Mouse (Mus musculus) limb, embryonic 13.5 days (tissue): Measurements from ENCODE around the gene Chd2. TPM values are rescaled to one million over a fixed set of nuclear protein-coding genes. Genes with fewer than 3 reads are reported as not detected.
A peak's percentile ranks its signal among the peaks of the same experiment; 100 is the strongest.
"Not testable (repeated sequence)": the region's sequence is repeated elsewhere in the genome, so short reads cannot be mapped to it uniquely, and the experiment has no call there.

Experiments used
- ATAC-seq: fragments of 200-750 bp; cut with Nextera tagmentation; 2 replicates; pipeline ENCODE4 v1.8.0; 2017; ENCODE audit warnings: low read depth, moderate number of reproducible peaks, moderate TSS enrichment; ENCODE audit not compliant: low FRiP score
- H3K27ac ChIP-seq: fragments of 300-500 bp; sonication (generic); 2 replicates; pipeline ENCODE4 v1.5.1; 2015; ENCODE audit warnings: inconsistent platforms, mild to moderate bottlenecking, moderate library complexity
- H3K27me3 ChIP-seq: fragments of 300-500 bp; sonication (generic); 2 replicates; pipeline ENCODE4 v1.6.1; 2015; ENCODE audit warnings: mild to moderate bottlenecking, inconsistent platforms
- H3K36me3 ChIP-seq: fragments of 300-500 bp; sonication (generic); 2 replicates; pipeline ENCODE4 v1.6.1; 2015; ENCODE audit warnings: inconsistent platforms, mild to moderate bottlenecking, moderate library complexity
- H3K4me1 ChIP-seq: fragments of 300-500 bp; sonication (generic); 2 replicates; pipeline ENCODE4 v1.6.1; 2015; ENCODE audit warnings: inconsistent platforms
- H3K4me2 ChIP-seq: fragments of 300-500 bp; sonication (generic); replicated peaks from 2 replicates; pipeline ENCODE4 v1.6.1; 2015; ENCODE audit warnings: inconsistent platforms, mild to moderate bottlenecking, moderate library complexity
- H3K4me3 ChIP-seq: fragments of 300-500 bp; sonication (generic); 2 replicates; pipeline ENCODE4 v1.5.1; 2015; ENCODE audit warnings: moderate library complexity, mild to moderate bottlenecking, inconsistent platforms
- H3K9ac ChIP-seq: fragments of 300-500 bp; sonication (generic); 2 replicates; pipeline ENCODE4 v1.6.1; 2015; ENCODE audit warnings: mild to moderate bottlenecking, inconsistent platforms
- H3K9me3 ChIP-seq: fragments of 300-500 bp; sonication (generic); 2 replicates; pipeline ENCODE4 v1.6.1; 2016; ENCODE audit warnings: inconsistent platforms
- WGBS: fragments of 180-500 bp; shearing (Covaris S2); methylation state at CpG from one replicate; pipeline ENCODE4 v1.1.7; 2015; 5-methylcytosine and 5-hydroxymethylcytosine counted together
- polyA plus RNA-seq: library from polyadenylated mRNA; unstranded; fragments of >200 nt; fragmentation: Nextera tagmentation; extraction: Ambion mirVana; gene quantifications from 2 replicates; pipeline ENCODE4 v1.2.1, GENCODE M21; 2015

Gene Chd2
- polyA plus RNA-seq, 1 experiment from 2014 or later: 66.3 TPM

DNA sequence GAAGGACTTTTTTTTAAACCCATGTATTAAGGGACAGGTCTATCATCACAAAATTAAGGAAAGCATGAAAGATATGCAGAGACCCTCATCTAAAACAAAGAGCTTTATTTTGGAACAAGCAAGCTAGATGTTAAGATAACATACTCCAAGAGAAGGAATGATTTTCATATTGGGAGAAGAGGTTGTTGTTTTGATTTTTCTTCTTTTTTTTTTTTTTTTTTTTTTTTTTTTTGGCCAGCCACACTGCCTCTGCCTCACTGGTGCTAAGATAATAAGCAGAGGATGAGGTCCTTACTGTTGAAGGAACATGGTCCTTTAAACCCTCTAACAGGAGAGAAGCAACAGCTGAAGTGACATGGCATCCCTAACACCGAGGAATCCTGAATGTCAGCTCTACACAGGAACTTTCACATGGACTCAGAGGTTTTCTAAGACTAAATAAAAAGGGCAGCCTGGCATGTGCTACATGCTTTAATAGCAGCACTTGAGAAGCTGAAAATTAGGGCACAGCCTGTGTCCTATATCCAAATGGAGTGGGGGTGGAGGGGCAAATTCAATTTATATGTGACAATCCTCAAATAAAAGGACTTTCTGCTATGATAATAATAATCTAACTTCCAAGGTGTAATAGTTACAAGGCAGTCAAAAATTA, 17.9 kb downstream of the Chd2 start:
- no peak for ATAC-seq
- 76% methylated on average over 1 of the region's 1 CpGs for WGBS
- no peak overlapping the region for H3K9ac ChIP-seq

GRCm38 (mm10) chr7:73523183-73523582, 18.4 kb downstream of the Chd2 start:
- Histone ChIP-seq H3K9ac (no peak overlapping the region), H3K4me1 (peaks cover 15% of the 10 kb centered on the region), H3K27ac (no peak overlapping the region), H3K4me3 (no peak overlapping the region), H3K27me3 (no peaks in the 10 kb centered on the region), H3K36me3 (peaks cover 38% of the 10 kb centered on the region), H3K4me2 (no peak overlapping the region), H3K9me3 (no peaks in the 10 kb centered on the region)
- no peak for ATAC-seq
- 83% methylated on average over 6 of the region's 6 CpGs for WGBS

More for the DNA sequence above, 17.9 kb downstream of the Chd2 start:
- Histone ChIP-seq H3K4me3 (no peak overlapping the region), H3K27ac (no peak overlapping the region), H3K4me2 (no peak overlapping the region), H3K36me3 (peaks cover 39% of the 10 kb centered on the region), H3K9me3 (no peaks in the 10 kb centered on the region), H3K4me1 (peaks cover 15% of the 10 kb centered on the region), H3K27me3 (no peaks in the 10 kb centered on the region)

DNA sequence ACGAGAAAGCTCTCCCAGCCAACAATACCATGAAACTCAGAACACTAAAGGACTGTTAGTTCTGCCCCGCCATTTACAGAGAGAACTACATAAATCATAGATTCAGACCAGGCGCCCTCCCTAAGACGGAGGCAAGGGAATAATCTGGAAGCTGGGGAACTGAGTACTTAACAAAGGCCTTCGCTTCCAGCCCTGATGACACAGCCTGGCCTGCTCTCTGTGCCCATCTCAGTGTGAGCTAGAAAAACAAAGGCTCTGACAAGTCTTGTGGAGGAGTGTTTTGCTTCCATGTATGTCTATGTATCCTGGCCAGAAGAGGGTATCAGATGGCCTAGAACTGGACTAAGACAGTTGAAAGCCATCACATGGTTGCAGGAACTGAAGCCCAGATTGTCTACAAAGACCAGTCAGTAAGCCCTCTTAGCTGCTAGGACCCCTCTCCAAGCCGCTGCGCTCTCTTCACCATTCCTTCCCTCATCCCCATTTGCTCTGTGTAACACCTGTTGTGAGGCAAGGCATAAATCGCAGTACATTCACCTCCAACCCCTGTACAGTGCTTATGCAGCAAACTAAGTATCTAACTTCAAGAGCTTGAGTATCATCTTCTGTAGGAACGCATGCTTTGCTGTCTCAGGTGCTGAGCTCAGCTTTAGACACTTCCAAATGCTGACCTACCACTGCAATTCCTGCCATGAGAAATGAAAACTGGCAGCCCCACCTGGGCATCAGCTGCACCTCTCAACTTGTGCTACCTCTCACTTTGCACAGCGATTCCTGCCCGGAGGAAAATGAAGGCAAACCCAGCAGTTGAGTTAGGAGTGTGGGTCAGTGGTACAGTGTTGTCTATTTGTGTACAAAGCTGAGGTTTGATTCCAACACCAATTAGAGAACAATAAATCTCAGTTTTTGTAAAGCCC, 20.1 kb downstream of the Chd2 start:
- no peaks in the 10 kb centered on the region for H3K27me3 ChIP-seq
- no peak overlapping the region for H3K4me2 ChIP-seq
- H3K4me1 ChIP-seq: peaks cover 15% of the 10 kb centered on the region
- 86% methylated on average over 11 of the region's 11 CpGs for WGBS
- ATAC-seq: no peak
- H3K27ac ChIP-seq: peak overlapping the region; percentile 65; the same call in 1 of the 2 replicates
- H3K9me3 ChIP-seq: no peaks in the 10 kb centered on the region
- H3K4me3 ChIP-seq: no peak overlapping the region
- no peak overlapping the region for H3K9ac ChIP-seq
- peaks cover 50% of the 10 kb centered on the region for H3K36me3 ChIP-seq

DNA sequence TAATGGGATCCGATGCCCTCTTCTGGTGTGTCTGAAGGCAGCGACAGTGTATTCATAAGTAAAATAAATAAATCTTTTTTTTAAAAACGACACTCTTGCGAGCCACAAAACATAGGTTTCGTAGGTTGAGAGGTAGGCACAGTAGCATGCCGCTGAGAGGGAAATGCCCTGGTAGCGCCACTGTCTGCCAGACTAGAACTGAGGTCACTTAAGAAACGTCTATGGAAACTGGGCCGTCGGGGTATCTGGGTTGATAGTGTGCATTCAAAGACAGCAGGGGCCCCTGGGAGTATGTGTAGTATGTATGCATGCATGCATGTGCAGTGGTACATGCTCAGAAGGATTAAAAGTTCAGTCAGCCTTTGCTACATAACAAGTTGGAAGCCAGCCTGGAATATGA, 21.4 kb downstream of the Chd2 start:
- no peak overlapping the region for H3K9ac ChIP-seq
- no peak overlapping the region for H3K27ac ChIP-seq
- peaks cover 15% of the 10 kb centered on the region for H3K4me1 ChIP-seq
- no peak overlapping the region for H3K4me2 ChIP-seq
- peaks cover 63% of the 10 kb centered on the region for H3K36me3 ChIP-seq
- no peak for ATAC-seq
- no peaks in the 10 kb centered on the region for H3K9me3 ChIP-seq
- H3K27me3 ChIP-seq: no peaks in the 10 kb centered on the region
- WGBS: 91% methylated on average over 10 of the region's 10 CpGs
- no peak overlapping the region for H3K4me3 ChIP-seq

GRCm38 (mm10) chr7:73519060-73519796, 22.4 kb downstream of the Chd2 start:
- Histone ChIP-seq H3K9ac (no peak overlapping the region), H3K4me1 (peaks cover 8% of the 10 kb centered on the region), H3K27me3 (no peaks in the 10 kb centered on the region), H3K4me2 (no peak overlapping the region), H3K27ac (no peak overlapping the region), H3K4me3 (no peak overlapping the region), H3K9me3 (no peaks in the 10 kb centered on the region), H3K36me3 (peaks cover 68% of the 10 kb centered on the region)
- WGBS: 92% methylated on average over 16 of the region's 16 CpGs
- no peak for ATAC-seq

- ATAC-seq, H3K9me3 ChIP-seq, H3K4me3 ChIP-seq, H3K9ac ChIP-seq, H3K4me2 ChIP-seq, H3K4me1 ChIP-seq, H3K27ac ChIP-seq, H3K27me3 ChIP-seq: not testable (repeated sequence)
- peaks cover 74% of the 10 kb centered on the region for H3K36me3 ChIP-seq
- WGBS: 88% methylated on average over 6 of the region's 6 CpGs
Observed at GRCm38 (mm10) chr7:73518373-73518980, 23.2 kb downstream of the Chd2 start.

- 47% methylated on average over 1 of the region's 1 CpGs for WGBS
- Histone ChIP-seq H3K4me1 (peaks cover 8% of the 10 kb centered on the region), H3K9me3 (no peaks in the 10 kb centered on the region), H3K36me3 (peaks cover 82% of the 10 kb centered on the region), H3K27ac (no peak overlapping the region), H3K27me3 (no peaks in the 10 kb centered on the region), H3K4me2 (no peak overlapping the region), H3K9ac (no peak overlapping the region), H3K4me3 (no peak overlapping the region)
- ATAC-seq: no peak; the same call in 1 of the 2 replicates
Observed at GRCm38 (mm10) chr7:73517432-73518054, 24.1 kb downstream of the Chd2 start.

GRCm38 (mm10) chr7:73516820-73517219, 24.8 kb downstream of the Chd2 start:
- Histone ChIP-seq H3K27me3 (no peaks in the 10 kb centered on the region), H3K4me1 (peaks cover 7% of the 10 kb centered on the region), H3K36me3 (peaks cover 85% of the 10 kb centered on the region), H3K9ac (no peak overlapping the region), H3K27ac (no peak overlapping the region), H3K4me3 (no peak overlapping the region), H3K9me3 (no peaks in the 10 kb centered on the region), H3K4me2 (no peak overlapping the region)
- 77% methylated on average over 5 of the region's 5 CpGs for WGBS
- no peak for ATAC-seq

DNA sequence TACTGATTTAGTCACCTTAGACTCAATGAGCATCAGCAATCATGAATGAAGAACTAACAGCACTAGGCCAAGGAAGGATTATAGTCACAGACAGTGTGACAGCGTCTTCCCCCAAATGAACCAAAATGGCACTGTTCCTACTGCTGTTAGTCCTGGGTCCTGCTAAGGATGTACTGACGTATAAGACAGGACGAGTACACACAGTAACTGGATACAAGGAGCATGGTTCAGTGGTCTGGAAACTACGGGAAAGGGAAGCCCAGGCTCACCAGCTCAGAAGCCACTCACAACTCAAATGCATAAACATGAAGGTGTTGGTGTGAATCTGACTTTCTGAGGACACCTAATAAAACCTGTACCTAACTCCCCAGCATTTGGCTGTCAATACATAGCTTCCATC, 27.1 kb downstream of the Chd2 start:
- H3K4me2 ChIP-seq: no peak overlapping the region
- no peaks in the 10 kb centered on the region for H3K4me1 ChIP-seq
- WGBS: 93% methylated on average over 4 of the region's 4 CpGs
- H3K27me3 ChIP-seq: no peaks in the 10 kb centered on the region
- H3K9me3 ChIP-seq: no peaks in the 10 kb centered on the region
- H3K27ac ChIP-seq: peak overlapping the region; percentile 44; the same call in 1 of the 2 replicates
- no peak overlapping the region for H3K4me3 ChIP-seq
- H3K36me3 ChIP-seq: peaks cover 90% of the 10 kb centered on the region
- H3K9ac ChIP-seq: no peak overlapping the region
- ATAC-seq: no peak

GRCm38 (mm10) chr7:73512422-73512821, 29.2 kb downstream of the Chd2 start:
- peaks cover 95% of the 10 kb centered on the region for H3K36me3 ChIP-seq
- H3K4me1 ChIP-seq: no peaks in the 10 kb centered on the region
- H3K27me3 ChIP-seq: no peaks in the 10 kb centered on the region
- H3K9me3 ChIP-seq: no peaks in the 10 kb centered on the region
- H3K9ac ChIP-seq: no peak overlapping the region
- WGBS: 80% methylated on average over 2 of the region's 2 CpGs
- H3K4me2 ChIP-seq: no peak overlapping the region
- no peak overlapping the region for H3K27ac ChIP-seq
- no peak overlapping the region for H3K4me3 ChIP-seq
- ATAC-seq: no peak

GRCm38 (mm10) chr7:73508688-73509087, 32.9 kb downstream of the Chd2 start:
- Histone ChIP-seq H3K4me3 (no peak overlapping the region), H3K4me1 (no peaks in the 10 kb centered on the region), H3K9me3 (no peaks in the 10 kb centered on the region), H3K36me3 (peaks cover 88% of the 10 kb centered on the region), H3K4me2 (no peak overlapping the region), H3K27ac (no peak overlapping the region), H3K9ac (no peak overlapping the region), H3K27me3 (no peaks in the 10 kb centered on the region)
- no peak for ATAC-seq
- WGBS: 87% methylated on average over 2 of the region's 2 CpGs
